Mouse (Mus musculus): ENCODE data around the gene Rpusd2. TPM values are rescaled to one million over a fixed set of nuclear protein-coding genes. Genes with fewer than 3 reads are reported as not detected.
"Not testable (repeated sequence)": the region's sequence is repeated elsewhere in the genome, so short reads cannot be mapped to it uniquely, and the experiment has no call there.

The Rpusd2 gene
- polyA plus RNA-seq, 1 experiment from 2014 or later: 3.6 TPM

DNA sequence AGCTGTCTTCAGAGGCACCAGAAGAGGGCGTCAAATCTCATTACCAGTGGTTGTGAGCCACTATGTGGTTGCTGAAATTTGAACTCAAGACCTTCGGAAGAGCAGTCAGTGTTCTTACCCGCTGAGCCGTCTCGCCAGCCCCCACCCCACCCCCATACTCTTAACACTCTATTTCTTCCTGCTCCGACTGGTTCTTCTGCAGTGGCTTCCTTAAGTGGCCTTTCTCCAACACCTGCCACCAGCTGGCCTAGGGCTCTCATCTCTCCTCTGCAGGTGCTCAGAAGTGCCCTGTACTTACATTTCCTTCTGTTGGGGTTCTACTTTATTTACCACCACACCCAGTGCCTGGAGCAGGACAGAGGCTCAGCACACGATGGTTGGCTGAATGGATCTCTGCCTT lies 19.6 kb upstream of the Rpusd2 start:
- Histone ChIP-seq H3K9ac (no peak overlapping the region), H3K27ac (no peak overlapping the region), H3K4me3 (replicated peaks; ENCODE audit: low read length) (no peak overlapping the region), H3K27me3 (ENCODE audit: control insufficient read depth, insufficient read depth, low read length) (no peaks in the 10 kb centered on the region), H3K4me2 (replicated peaks) (no peak overlapping the region), H3K36me3 (replicated peaks; ENCODE audit: control insufficient read depth, insufficient read depth) (peaks cover 18% of the 10 kb centered on the region), H3K9me3 (ENCODE audit: control insufficient read depth, low read length) (peaks cover 2% of the 10 kb centered on the region; the same call in 1 of the 2 replicates), H3K4me1 (replicated peaks; ENCODE audit: control insufficient read depth, insufficient read depth, low read length) (peaks cover 9% of the 10 kb centered on the region)
- DNase-seq (ENCODE audit: low spot score): no peak
- WGBS: 85% methylated on average over 7 of the region's 7 CpGs
- ATAC-seq (ENCODE audit: low FRiP score): no peak

DNA sequence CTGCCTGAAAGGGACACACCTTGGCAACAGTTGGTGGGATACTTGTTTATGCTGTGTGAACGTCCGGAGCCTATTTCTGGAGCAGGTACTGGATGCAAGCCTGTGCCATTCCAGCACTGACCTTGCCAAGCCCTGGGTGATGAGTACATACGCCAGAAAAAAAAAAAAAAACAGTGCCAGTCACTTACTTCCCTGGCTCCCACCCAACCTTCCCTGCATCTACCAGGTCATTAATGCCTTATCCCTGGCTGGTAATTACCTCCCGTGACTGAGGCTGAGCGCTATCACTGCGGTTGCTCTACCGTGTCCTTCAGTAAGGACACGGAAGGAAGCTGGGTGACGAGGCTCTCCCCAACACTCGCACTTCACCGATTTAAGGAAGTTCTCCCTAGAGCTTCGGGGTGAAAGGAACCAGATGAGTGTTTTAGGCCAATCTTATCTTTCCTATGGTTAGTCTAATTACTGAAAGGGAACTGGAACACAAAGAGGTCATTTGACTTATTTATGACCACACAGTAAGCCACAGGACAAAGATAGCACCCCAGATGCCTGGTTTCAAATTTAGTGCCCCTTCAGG lies 18.9 kb upstream of the Rpusd2 start:
- no peak for DNase-seq (ENCODE audit: low spot score)
- no peaks in the 10 kb centered on the region for H3K27me3 ChIP-seq (ENCODE audit: control insufficient read depth, insufficient read depth, low read length)
- ATAC-seq (ENCODE audit: low FRiP score): no peak

DNA sequence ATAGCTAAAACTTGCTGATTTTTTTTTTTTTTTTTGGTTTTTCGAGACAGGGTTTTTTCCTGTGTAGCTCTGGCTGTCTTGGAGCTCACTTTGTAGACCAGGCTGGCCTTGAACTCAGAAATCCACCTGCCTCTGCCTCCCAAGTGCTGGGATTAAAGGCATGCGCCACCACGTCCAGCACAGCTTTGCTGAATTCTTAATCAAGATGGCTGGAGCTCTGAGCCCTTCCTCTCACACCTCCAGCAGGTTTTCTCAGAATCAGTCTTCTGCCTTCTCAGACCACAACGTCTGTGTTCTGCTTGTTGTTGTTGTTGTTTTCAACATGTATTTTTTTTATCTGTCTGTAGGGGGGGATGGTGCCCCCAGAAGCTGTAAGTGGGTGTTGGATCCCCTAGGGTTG lies 18.3 kb upstream of the Rpusd2 start:
- not testable (repeated sequence) for H3K4me2 ChIP-seq (replicated peaks); DNase-seq (ENCODE audit: low spot score); H3K4me3 ChIP-seq (replicated peaks; ENCODE audit: low read length); H3K9me3 ChIP-seq (ENCODE audit: control insufficient read depth, low read length); ATAC-seq (ENCODE audit: low FRiP score); H3K4me1 ChIP-seq (replicated peaks; ENCODE audit: control insufficient read depth, insufficient read depth, low read length); H3K9ac ChIP-seq; H3K27ac ChIP-seq; H3K27me3 ChIP-seq (ENCODE audit: control insufficient read depth, insufficient read depth, low read length)
- peaks cover 31% of the 10 kb centered on the region for H3K36me3 ChIP-seq (replicated peaks; ENCODE audit: control insufficient read depth, insufficient read depth)
- WGBS: 82% methylated on average over 4 of the region's 4 CpGs

More for the DNA sequence above, 18.9 kb upstream of the Rpusd2 start:
- Histone ChIP-seq H3K36me3 (replicated peaks; ENCODE audit: control insufficient read depth, insufficient read depth) (peaks cover 24% of the 10 kb centered on the region), H3K4me2 (replicated peaks) (no peak overlapping the region), H3K9me3 (ENCODE audit: control insufficient read depth, low read length) (peaks cover 2% of the 10 kb centered on the region; the same call in 1 of the 2 replicates), H3K27ac (no peak overlapping the region), H3K4me1 (replicated peaks; ENCODE audit: control insufficient read depth, insufficient read depth, low read length) (peaks cover 9% of the 10 kb centered on the region), H3K4me3 (replicated peaks; ENCODE audit: low read length) (no peak overlapping the region), H3K9ac (no peak overlapping the region)
- WGBS: 70% methylated on average over 12 of the region's 12 CpGs

DNA sequence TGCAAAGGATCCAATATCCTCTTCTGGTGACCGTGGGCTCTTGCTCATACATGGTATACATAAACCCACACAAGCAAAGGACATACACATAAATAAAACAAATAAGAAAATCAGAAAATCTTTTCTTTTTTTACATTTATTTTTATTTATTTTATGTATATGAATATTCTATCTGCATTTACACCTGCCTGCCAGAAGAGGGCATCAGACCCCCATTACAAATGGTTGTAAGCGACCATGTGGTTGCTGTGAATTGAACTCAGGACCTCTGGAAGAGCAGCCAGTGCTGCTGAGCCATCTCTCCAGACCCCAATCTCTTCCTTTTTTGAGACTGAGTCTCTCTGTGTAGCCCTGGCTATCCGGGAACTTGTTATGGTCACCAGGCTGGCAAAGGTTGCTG lies 16.9 kb upstream of the Rpusd2 start:
- no peak overlapping the region for H3K9ac ChIP-seq
- DNase-seq (ENCODE audit: low spot score): no peak
- no peak overlapping the region for H3K27ac ChIP-seq
- peaks cover 2% of the 10 kb centered on the region; the same call in 1 of the 2 replicates for H3K9me3 ChIP-seq (ENCODE audit: control insufficient read depth, low read length)
- H3K4me1 ChIP-seq (replicated peaks; ENCODE audit: control insufficient read depth, insufficient read depth, low read length): peaks cover 9% of the 10 kb centered on the region
- no peak for ATAC-seq (ENCODE audit: low FRiP score)
- no peak overlapping the region for H3K4me3 ChIP-seq (replicated peaks; ENCODE audit: low read length)
- no peaks in the 10 kb centered on the region for H3K27me3 ChIP-seq (ENCODE audit: control insufficient read depth, insufficient read depth, low read length)
- peaks cover 41% of the 10 kb centered on the region for H3K36me3 ChIP-seq (replicated peaks; ENCODE audit: control insufficient read depth, insufficient read depth)
- 96% methylated on average over 3 of the region's 3 CpGs for WGBS
- H3K4me2 ChIP-seq (replicated peaks): no peak overlapping the region

DNA sequence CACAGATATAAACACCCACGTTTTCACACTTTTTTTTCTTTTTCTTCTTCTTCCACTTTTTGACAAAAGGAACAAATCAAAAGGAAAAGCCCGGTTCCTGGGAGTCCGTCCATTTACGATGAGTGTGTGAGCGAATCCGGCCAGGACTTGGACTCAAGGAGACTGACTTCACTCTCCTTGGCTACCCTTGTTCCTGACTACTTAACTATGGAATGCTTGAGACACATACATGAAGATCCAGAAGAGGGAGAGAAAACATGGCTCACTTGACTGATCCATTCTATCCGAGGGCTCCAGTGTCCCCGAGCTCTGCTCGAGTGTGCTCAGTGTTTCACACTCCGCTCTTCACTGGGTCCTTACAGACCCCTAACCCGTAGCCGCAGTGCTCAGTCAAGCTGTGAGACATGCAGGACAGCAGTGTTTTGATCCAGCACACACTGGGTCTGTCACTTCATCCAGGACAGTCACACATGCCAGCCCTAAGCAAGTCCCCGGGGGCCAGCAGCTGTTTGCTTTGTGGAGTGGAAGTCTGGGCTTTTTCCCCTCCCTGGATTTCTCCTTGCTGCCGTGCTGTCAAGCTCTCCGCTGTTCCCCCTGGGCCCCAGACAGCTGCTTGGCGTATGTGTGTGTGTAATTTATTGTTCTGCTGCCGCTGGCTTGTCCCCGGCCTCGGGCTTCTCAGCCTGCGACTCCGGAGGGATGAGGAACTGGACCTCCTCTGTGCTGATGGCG lies 16.0 kb upstream of the Rpusd2 start:
- Histone ChIP-seq H3K4me2 (replicated peaks) (peak overlapping the region; percentile 34), H3K9me3 (ENCODE audit: control insufficient read depth, low read length) (peaks cover 2% of the 10 kb centered on the region; the same call in 1 of the 2 replicates), H3K4me1 (replicated peaks; ENCODE audit: control insufficient read depth, insufficient read depth, low read length) (peaks cover 9% of the 10 kb centered on the region), H3K27ac (peak overlapping the region; percentile 77), H3K4me3 (replicated peaks; ENCODE audit: low read length) (no peak overlapping the region), H3K9ac (peak overlapping the region; percentile 25; the same call in 1 of the 2 replicates), H3K36me3 (replicated peaks; ENCODE audit: control insufficient read depth, insufficient read depth) (peaks cover 41% of the 10 kb centered on the region), H3K27me3 (ENCODE audit: control insufficient read depth, insufficient read depth, low read length) (no peaks in the 10 kb centered on the region)
- WGBS: 52% methylated on average over 22 of the region's 22 CpGs
- DNase-seq (ENCODE audit: low spot score): peak; percentile 53
- peak; percentile 71 for ATAC-seq (ENCODE audit: low FRiP score)

DNA sequence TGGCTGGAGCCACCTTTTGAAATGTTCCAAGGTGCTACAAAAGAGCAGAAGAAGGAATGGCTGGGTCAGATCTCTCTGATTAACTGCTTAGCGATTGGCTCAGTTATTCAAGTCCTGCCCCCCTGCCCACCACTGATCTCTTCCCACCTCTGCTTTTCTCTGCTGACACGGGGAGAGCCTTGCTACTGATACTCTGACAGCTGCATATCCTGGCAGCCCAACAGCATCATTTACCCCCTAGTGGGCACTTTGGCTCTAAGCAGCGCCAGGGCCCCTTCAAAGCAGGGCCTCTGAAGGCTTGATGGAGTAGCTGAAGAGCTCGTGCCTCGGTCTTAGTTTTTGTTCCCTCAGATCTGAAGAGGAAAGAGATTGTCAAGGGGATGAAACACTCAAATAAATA lies 15.5 kb upstream of the Rpusd2 start:
- no peak overlapping the region for H3K4me3 ChIP-seq (replicated peaks; ENCODE audit: low read length)
- H3K9ac ChIP-seq: peak overlapping the region; percentile 25; the same call in 1 of the 2 replicates
- H3K27me3 ChIP-seq (ENCODE audit: control insufficient read depth, insufficient read depth, low read length): no peaks in the 10 kb centered on the region
- peaks cover 2% of the 10 kb centered on the region; the same call in 1 of the 2 replicates for H3K9me3 ChIP-seq (ENCODE audit: control insufficient read depth, low read length)
- peaks cover 41% of the 10 kb centered on the region for H3K36me3 ChIP-seq (replicated peaks; ENCODE audit: control insufficient read depth, insufficient read depth)
- 14% methylated on average over 5 of the region's 5 CpGs for WGBS
- ATAC-seq (ENCODE audit: low FRiP score): peak; percentile 73; the same call in 1 of the 2 replicates
- H3K27ac ChIP-seq: peak overlapping the region; percentile 77
- H3K4me2 ChIP-seq (replicated peaks): peak overlapping the region; percentile 34
- peaks cover 9% of the 10 kb centered on the region for H3K4me1 ChIP-seq (replicated peaks; ENCODE audit: control insufficient read depth, insufficient read depth, low read length)
- peak; percentile 60 for DNase-seq (ENCODE audit: low spot score)

- ATAC-seq (ENCODE audit: low FRiP score): peak; percentile 31; the same call in 1 of the 2 replicates
These were observed 15.1 kb upstream of the Rpusd2 start for GRCm38 (mm10) chr2:119019538-119019937.

DNA sequence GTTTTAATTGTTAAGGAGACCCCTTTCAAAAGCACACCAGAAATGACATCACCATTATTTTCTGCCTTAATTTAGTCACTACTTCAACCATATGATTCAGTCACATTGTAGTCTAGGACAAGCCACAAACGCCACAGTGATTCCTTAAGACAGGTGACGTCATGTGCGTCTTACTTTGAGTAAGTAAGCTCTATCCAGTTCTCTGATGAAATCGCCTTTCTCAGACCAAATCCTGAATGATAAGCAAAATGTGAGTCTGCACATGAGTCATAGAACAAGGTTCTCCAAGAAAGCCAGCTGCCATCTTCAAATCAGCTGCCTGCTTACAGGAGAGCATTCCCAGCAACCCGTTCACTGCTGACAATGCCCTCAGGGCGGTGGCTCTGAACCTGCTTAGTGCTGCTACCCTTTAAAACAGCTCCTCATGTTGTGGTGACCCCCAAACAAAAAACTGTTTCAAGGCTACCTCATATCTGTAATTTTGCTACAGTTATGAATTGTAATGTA lies 11.4 kb upstream of the Rpusd2 start:
- ATAC-seq (ENCODE audit: low FRiP score): no peak
- H3K4me3 ChIP-seq (replicated peaks; ENCODE audit: low read length): no peak overlapping the region
- no peak overlapping the region for H3K27ac ChIP-seq
- H3K27me3 ChIP-seq (ENCODE audit: control insufficient read depth, insufficient read depth, low read length): no peaks in the 10 kb centered on the region
- H3K4me2 ChIP-seq (replicated peaks): no peak overlapping the region
- H3K9me3 ChIP-seq (ENCODE audit: control insufficient read depth, low read length): no peaks in the 10 kb centered on the region
- H3K4me1 ChIP-seq (replicated peaks; ENCODE audit: control insufficient read depth, insufficient read depth, low read length): peaks cover 14% of the 10 kb centered on the region
- 95% methylated on average over 6 of the region's 6 CpGs for WGBS
- no peak for DNase-seq (ENCODE audit: low spot score)
- peaks cover 38% of the 10 kb centered on the region for H3K36me3 ChIP-seq (replicated peaks; ENCODE audit: control insufficient read depth, insufficient read depth)
- no peak overlapping the region for H3K9ac ChIP-seq

More at GRCm38 (mm10) chr2:119019538-119019937, 15.1 kb upstream of the Rpusd2 start:
- H3K27me3 ChIP-seq (ENCODE audit: control insufficient read depth, insufficient read depth, low read length): no peaks in the 10 kb centered on the region
- DNase-seq (ENCODE audit: low spot score): no peak
- peaks cover 2% of the 10 kb centered on the region; the same call in 1 of the 2 replicates for H3K9me3 ChIP-seq (ENCODE audit: control insufficient read depth, low read length)
- H3K9ac ChIP-seq: no peak overlapping the region
- H3K27ac ChIP-seq: peak overlapping the region; percentile 77
- H3K4me2 ChIP-seq (replicated peaks): no peak overlapping the region
- peaks cover 9% of the 10 kb centered on the region for H3K4me1 ChIP-seq (replicated peaks; ENCODE audit: control insufficient read depth, insufficient read depth, low read length)
- peaks cover 41% of the 10 kb centered on the region for H3K36me3 ChIP-seq (replicated peaks; ENCODE audit: control insufficient read depth, insufficient read depth)
- H3K4me3 ChIP-seq (replicated peaks; ENCODE audit: low read length): no peak overlapping the region
- 55% methylated on average over 4 of the region's 4 CpGs for WGBS

- Histone ChIP-seq H3K4me2 (replicated peaks) (no peak overlapping the region), H3K27ac (no peak overlapping the region), H3K27me3 (ENCODE audit: control insufficient read depth, insufficient read depth, low read length) (no peaks in the 10 kb centered on the region), H3K9me3 (ENCODE audit: control insufficient read depth, low read length) (no peaks in the 10 kb centered on the region), H3K9ac (no peak overlapping the region), H3K4me1 (replicated peaks; ENCODE audit: control insufficient read depth, insufficient read depth, low read length) (peaks cover 16% of the 10 kb centered on the region), H3K4me3 (replicated peaks; ENCODE audit: low read length) (no peak overlapping the region), H3K36me3 (replicated peaks; ENCODE audit: control insufficient read depth, insufficient read depth) (peaks cover 32% of the 10 kb centered on the region)
- no peak for ATAC-seq (ENCODE audit: low FRiP score)
- WGBS: 80% methylated on average over 9 of the region's 9 CpGs
- DNase-seq (ENCODE audit: low spot score): no peak
These were observed 9.9 kb upstream of the Rpusd2 start for GRCm38 (mm10) chr2:119024536-119025238.

Measured in hindbrain, embryonic 14.5 days (tissue).